Mouse (Mus musculus) small intestine, adult 2 months (tissue): ENCODE measurements around the gene Car5b.

Experiments
- CTCF ChIP-seq: fragments of 200-500 bp; IDR thresholded peaks from 2 replicates; pipeline ENCODE4 v1.5.1; 2012; ENCODE audit warnings: low read depth, mild to moderate bottlenecking, control low read depth, inconsistent platforms, low read length, moderate library complexity, mixed read lengths; ENCODE audit not compliant: insufficient replicate concordance, insufficient read length; ENCODE audit errors: extremely low read depth
- POLR2A ChIP-seq: fragments of 200-500 bp; IDR thresholded peaks from 2 replicates; pipeline ENCODE4 v1.6.1; 2012; ENCODE audit warnings: low read depth, mild to moderate bottlenecking, control low read depth, inconsistent platforms, low read length, moderate library complexity

DNA sequence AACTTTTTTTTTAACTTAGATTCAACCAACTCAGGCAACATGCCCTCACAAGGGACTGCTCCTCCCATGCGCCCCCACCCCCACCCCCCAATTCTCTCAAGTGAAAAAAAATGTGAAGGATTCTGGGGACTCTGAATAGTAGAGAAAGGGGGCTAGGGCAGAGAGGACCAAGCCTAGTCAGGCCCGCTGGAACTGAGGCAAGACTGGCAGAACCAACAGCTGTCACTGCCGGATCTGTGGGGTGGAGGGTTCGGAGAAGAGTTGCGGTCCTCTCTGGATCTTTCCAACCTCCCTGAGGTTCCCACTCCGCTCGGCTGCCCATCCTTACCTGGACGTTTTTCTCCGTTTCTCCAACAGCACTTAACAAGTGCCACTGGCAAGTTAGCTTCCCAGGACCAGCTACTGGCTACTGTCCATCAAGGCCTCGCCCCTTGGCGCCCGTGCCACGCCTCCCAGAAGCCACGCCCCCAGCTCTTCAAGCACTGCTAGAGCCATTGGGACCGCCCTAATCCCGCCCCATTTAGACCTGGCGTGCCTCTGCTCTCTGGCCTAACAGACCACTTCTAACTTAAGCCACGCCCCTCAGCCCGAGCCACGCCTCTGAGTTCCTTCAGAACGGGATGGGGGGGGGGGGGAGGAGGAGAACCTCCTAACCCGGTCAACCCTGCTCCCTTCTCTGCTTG, at the start of gene Car5b:
- TF ChIP-seq CTCF (no peak), POLR2A (no peak)
